Mouse (Mus musculus): ENCODE data around the gene Cfap157.

Cfap157 gene

DNA sequence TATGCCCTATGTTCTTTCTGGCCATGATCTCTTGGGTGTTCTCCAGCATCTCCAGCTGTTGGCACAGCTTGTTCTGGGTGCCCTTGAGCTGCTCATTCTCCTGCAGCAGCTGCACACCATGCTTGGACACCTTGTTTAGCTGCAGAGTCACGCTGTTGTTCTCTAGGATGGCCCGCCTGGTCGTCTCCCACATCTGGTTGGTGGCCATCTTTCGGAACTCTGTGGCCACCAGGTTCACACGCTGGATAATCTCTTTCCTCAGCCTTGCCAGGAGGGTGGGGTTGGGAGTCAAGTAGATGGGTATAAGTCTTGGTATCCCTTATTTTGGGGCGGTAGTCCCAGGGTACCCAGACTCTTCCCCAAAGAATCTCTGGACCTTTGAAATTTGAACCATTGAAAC is 4.5 kb downstream of the Cfap157 start:
- no peak for DNase-seq

DNA sequence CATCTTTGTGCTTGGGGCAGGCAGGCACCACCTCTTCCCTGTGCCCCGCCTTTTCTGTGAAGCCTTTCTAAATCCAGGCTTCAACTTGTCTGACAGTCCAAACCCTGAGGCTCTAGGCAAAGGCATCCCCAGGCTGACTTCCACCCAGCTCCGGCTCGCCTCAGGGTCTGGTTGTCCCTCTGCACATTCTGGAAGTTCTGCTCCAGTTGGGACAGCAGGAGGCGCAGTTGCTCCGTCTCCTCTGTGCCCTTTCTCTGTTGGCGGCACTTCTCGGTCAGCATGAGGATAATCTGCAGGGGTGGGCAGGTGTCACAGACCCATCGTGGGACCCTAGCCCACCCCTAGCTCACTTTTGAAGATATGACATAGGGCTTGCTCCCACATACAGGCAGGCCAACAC is 5.1 kb downstream of the Cfap157 start:
- peak; percentile 51 for DNase-seq

DNA sequence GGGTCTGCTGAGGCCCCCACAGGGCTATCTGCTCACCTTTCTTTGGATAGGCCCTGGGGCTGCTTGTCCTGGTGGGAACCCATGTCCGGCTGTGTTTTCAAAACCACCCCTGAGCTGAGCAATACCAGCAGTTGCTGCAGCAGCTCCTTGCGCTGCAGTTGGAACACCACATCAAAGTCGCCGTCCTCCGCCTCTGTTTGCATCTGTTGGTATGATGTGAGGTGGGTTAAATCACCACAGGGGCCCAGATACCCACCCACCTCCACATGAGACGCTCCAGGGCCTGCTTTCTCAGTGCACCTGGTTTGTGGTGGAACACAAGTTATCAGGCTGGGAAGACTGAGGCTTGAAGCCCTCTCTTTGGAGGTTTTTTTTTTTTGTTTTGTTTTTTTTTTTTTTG is 6.1 kb downstream of the Cfap157 start:
- DNase-seq = no peak

DNA sequence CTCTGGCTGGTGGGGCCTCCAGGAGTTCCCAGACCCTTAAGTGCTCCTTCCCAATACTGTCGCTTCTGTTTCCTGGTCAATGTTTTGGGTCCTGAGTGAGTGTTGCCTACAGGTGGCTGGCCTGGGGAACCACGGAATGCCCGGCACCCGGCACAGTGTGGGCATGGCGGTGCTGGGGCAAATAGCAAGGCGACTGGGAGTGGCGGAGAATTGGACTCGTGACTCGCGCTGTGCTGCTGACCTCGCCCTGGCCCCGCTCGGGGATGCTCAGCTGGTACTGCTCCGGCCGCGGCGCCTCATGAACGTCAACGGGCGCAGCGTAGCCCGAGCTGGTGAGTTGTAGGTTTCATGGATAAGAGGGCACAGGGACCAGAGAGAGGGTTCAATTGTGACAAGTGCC is 8.0 kb downstream of the Cfap157 start:
- no peak for DNase-seq

DNA sequence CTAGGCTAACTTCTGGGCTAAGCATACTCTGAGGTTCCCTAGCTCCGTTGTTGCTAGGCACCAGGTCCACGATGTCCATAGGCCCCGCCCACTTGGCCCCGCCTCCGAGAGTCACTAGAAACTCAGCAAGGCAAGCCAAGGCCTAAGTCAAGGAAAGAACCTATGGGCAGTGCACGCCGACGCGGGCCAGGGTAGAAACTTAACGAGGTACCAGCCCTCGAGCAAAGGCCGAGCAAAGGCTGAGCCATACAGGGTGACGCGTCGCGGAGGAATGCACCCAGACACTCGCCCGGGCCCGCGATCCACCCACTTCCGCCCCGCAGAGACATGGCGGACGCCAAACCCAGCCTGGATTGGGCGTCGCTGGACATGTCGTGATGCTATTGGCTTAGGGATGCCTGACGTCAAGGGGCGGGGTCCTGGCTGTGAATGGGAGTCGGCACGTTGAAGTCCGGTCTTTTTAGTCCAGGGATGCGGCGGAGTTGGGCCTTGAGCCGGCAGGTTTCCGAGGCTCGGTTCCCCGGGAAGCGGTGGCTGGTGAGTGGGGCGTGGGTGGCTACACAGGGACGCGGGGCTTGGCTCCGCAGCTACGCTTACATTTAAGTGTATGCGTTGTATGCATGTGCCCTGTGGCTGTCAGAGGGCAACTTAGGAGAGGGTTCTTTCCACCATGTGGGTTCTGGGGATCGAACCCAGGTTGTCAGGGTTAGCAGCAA is 8.7 kb downstream of the Cfap157 start, which contains the start of the genes Ttc16 and Ptrh1:
Ttc16 (minus strand) TSS at position 275 of the 716 bp plus-strand sequence.
Ptrh1 (plus strand) TSS at position 428 of the 716 bp plus-strand sequence.
- peak; percentile 98 for DNase-seq

DNA sequence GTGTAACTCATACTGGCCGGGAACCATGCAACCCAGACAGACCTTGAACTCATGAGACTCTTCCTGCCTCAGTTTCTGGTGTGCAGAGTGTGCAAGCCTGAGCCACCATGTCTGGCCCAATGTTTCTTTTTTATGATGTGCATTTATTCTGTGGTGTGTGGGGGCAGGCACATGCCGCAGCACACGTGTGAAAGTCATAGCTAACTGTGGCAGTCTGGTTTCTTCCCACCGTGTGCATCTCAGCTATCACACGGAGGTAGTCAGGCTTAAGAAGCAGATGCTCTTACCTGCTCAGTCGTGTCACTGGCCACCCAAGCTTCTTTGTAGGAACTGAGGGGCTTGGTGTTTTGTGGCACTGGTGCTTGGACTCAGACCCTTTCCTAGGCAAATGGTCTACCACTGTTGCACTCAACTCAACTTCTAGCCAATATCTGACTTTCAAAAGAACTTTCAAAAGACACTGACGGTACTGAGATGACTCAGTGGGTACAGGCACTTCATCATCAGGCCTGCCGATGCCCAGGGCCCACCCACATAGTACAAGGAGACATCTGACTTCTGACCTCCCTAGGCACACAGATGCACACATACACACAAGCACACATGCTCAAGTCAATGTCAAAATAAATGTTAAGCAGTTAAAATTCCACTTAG is 11.5 kb downstream of the Cfap157 start:
- DNase-seq = no peak

DNA sequence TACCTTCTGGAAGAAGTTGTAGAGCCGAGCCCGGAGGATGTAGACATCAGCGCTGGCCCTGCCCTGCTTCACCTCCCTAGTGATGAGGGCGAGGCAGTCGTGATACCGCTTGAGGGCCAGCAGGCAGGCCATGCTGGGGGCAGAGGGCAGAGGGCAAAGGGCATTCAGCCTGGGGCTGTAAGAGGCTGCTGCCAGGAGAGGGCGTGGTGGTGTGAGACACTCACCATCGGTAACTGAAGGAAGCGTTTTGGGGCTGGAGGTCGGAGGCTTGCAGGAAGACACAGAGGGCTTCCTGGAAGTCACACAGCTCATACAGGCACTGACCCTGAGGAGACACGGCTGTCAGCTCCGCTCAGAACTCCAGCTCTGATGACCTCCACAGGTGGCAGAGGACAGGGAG is 12.3 kb downstream of the Cfap157 start:
- DNase-seq = peak; percentile 59

DNA sequence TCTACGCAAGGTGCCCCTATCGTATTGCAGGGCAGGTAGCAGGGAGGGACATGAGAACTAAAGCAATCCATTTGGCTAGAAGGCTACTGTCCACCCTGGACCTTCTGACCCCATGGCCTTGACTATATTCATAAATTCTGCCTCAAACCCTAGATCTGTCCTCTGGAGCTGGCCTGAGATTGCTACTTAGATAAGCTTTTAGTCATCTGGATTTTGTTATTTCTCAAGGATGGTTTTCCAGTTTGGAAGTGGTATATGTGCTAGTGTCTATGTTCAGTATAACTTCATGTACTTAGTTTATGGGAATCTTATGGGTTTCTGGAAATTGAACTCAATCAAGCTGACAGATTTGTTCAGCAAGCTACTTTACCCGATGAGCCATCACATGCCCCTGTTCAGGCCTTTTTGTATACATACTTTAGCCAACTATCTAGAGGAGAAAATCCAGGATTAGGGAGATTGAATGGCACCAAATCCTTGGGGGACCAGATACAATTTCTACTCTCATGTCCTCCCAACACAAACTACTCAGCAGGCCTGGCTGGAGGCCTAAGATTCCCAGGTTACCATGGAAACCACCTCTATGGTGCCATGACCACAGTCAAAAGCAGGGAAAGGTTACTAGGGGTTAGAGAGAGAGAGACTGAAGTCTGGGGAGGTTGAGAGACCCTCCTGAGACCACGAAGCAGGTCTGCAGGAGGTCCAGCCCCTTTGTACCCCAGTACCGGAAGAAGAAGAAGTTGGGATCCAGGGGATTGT is 14.7 kb downstream of the Cfap157 start:
- no peak for DNase-seq

DNA sequence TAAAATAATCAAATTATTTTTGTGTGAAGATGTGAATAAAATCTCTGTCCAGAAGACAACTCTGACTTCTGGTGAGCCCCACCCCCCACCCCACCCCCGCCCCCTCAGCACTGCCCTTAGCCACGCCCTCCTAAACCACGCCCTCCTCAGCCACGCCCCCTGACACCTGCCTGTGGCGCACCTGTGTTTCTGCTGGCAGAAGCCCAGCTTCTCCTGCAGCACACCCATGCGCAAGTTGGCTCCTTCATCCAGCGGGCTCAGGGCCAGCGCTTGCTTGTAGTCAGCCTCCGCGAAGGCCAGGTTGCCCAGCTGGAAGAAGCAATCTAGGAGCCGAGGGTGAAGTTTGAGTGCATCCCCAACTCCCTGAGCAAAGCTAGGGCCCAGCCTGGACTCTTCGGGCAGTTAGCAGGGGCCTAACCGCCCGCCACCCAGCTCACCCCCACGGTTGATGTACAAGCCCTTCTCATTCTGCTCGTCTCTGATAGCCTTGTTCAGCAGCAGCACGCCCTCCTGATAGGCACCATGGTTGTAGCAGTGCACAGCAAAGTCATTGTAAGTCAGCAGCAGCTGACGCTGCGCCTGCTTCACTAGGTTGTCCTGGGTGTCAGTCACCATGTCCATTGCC is 15.5 kb downstream of the Cfap157 start:
- DNase-seq = peak; percentile 64

DNA sequence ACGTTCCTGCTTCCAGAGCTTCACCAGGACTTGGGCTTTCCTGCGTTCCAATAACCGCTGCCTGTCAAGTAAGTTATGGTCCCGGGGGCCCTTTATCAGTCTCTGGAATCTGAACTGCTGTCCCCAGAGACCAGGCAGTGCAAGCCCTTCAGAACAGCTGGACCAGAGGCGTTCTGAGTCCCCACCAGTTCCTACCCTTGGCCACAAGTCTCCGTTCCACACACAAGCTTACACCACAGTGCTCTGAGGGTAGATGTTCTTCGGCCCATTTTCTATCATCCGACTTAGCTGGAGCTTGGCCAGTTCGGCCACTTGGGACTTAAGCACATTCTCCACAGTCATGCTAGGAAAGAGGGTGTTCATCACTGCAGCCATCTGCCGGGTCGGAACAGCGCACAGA is 17.0 kb downstream of the Cfap157 start:
- peak; percentile 48 for DNase-seq

DNA sequence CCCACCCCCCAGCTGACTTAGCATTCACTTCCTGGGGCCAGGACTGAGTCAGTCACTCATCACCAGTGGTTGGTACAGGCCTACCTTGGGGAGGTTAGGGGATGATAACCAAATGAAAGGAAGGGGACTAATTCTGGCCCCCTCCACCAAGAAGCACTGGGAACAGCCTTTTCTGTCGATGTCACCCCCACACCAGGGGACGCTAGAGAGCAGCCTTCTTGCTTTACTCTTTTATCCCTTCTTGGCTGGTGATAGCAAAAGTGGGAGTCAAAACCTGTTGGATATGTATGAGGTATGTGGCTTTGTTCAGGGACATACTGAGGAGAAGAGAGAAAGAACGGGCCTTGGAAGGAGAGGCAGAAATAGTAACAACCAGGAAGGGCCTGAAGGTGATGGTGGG is 20.9 kb downstream of the Cfap157 start:
- no peak for DNase-seq

DNA sequence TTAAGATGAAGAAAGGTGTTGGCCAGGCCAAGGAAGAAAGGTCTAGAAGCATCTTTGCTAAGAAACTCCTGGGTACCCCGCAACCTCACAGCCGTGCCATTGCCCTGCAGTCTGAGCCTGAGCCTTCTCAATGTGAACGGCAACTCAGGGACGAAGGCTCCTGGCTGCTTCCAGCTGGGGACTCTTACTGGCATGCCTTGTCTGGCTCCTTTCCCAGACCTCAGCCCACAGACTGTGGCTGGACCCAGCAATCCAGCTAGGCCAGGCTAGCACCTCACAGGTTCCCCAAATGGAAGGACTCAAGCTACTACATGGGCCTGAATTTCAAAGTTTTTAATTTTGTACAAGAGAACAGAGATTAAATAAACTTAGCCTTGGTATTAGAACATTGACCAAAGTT is 22.4 kb downstream of the Cfap157 start:
- DNase-seq = no peak

DNA sequence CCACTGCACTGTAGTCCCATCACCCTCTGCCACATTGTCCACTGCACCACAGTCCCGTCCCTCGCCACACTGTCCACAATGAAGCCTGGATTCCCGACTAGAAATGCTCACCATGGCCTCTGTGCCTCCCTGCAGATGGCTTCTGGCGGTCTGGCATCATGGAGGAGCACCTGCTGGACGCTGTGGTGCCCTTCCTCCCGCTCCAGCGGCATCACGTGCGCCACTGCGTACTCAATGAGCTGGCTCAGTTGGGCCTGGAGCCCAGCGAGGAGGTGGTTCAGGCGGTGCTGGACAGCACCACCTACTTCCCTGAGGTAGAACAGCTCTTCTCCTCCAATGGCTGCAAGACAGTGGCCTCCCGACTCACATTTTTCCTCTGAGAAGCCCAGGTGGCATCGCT is 22.9 kb downstream of the Cfap157 start:
- DNase-seq = no peak

DNA sequence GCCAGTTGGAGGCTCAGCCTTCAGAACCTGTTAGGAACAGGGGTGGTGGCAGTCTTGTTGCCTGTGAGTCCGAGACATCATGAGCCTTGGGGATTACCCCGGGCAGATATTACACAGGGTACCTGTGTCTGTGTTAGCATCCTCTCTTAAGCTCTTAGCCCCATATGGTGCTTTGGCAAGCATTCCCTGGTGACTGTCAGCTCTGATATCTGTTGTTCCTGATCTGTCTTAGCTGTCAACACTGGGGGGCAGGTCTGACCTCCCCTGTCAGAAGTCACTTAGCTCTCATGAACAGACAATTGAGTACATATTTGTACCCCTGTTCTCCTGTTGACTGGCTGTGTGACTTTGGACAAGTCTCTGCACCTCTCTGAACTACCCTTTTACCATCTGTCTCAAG is 25.2 kb downstream of the Cfap157 start:
- DNase-seq = no peak

DNA sequence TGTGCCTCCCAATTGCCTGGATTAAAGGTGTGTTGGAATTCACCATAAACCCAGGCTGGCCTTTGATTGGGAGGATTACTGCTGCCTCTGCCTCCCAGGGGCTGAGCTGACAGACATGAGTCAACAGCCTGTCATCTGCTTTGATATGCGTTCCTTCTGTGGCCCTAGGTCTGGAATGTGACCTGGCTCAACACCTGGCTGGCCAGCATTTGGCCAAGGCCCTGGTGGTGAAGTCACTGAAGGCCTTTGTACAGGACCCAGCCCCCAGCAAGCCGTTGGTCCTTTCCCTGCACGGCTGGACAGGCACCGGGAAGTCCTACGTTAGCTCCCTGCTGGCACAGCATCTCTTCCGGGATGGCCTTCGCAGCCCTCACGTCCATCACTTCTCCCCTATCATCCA is 25.7 kb downstream of the Cfap157 start:
- DNase-seq = peak; percentile 67

DNA sequence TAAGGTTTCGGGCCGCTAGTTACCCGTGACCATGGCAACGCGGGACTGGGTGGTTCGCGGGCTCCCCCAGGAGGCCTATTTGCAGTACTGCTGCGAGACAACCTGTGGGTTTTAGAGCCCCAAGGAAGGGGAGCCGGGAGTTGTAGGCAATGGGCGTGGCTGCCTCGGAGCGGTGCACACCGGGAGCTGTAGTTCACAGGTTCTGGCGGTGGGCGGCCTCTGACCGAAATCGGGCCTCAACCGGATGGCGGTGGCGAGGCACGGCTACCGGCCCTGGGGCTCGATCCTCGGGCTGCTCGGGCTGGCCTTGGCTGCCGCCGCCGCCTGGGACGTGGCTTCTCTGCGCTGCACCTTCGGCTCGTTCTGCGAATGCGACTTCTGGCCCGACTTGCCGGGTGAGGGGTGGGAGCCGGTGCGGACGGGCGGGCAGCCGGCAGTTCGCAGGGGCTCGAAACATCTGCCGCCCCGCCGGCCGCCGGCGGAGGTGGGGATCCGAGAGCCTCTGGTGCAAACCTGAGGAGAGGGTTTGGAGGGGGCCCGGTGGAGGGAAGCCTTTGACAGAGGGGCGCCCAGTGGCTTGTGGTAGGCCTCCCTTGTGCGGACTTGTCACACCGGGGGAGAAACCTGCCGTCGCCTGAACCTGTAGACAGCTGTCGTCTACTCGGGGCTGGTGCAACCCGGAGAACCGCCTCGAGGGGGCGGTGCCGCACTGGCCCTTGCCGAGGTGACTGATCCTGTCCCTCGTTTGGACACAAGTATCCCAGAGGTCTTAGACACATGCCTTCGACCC is 27.0 kb downstream of the Cfap157 start, which contains the start of gene Tor2a:
Tor2a (plus strand) TSS at position 179 of the 790 bp plus-strand sequence.
- DNase-seq = peak; percentile 98

DNA sequence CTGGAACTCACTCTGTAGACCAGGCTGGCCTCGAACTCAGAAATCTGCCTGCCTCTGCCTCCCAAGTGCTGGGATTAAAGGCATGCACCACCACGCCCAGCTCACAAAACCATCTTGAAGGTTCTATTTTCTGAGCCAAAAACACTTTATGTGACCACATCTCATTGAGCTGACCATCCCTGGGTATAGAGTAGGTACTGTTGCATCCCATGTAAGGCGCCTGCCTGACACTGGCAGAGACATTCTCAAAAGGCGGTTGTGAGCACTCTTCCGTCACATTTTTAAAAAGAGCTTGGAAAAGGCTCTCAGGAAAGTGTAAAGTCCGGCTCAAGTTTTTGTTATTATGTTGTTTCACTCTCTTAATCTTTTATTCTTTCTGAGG is 27.6 kb downstream of the Cfap157 start:
- DNase-seq = no peak

DNA sequence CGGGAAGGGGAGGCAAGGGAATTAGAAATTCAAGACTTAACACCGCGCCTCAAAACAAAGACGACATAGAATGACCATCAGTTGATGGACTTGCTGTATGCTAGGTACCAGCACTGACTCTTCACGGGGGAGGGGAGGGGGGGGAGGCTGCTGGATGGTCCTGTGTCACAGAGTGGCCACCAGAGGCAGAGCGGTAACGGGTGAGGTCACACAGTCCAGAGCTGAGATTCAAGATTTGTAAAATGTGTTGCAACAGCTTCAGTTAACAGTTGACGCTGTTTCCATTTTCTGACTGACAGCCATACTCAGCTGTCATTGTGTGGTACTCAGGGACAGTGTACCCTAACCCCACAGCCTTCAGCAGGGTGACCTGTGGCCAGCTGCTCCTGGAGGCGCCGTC is 32.0 kb downstream of the Cfap157 start:
- DNase-seq = no peak

DNA sequence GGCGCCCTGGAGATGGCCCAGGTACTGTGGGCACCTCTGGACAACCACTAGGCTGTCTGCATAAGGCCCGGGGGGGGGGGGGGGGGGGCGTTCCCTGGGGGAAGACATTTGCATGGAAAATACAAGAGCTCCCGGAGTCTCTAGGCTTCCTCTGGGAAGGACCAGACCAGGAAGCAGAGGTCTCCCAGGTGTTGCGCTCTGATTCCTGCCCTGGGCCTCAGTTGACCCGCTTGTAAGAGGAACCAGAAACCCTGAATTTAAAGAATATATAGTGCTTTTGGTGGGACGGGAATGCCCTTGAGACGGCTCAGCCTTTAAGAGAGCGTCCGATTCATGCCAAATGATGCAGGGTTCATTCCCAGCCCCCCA is 32.6 kb downstream of the Cfap157 start:
- DNase-seq = no peak

DNA sequence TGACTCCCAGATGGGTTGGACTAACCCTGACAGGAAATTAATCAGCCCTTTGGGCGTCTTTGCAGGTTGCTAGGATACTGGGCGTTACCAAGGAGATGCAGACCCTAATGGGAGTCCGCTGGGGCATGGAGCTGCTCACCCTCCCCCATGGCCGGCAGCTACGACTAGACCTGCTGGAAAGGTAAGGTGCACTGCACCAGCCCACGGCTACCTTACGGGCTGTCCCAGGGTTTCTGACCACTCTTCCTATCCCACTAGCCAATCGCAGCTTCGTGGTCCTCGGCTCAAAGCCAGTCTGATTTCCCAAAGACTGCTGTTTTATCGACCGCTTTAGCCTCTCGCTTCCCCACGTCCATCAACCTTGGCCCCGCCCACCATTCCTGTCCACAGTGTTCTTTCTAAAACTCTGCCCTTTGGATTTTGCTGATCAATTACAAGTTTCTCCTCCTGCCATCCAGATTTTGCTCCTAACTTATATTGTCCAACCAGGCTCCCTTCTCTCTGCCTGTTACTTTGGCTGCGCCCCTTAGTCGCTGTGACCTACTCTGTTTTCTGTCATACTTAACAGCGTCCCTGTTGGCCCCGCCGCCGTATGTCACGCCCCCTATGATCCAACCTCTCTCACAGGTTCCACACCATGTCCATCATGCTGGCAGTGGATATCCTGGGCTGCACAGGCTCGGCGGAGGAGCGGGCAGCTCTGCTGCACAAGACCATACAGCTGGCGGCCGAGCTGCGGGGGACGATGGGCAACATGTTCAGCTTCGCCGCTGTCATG is 33.2 kb downstream of the Cfap157 start:
- DNase-seq = peak; percentile 91

DNA sequence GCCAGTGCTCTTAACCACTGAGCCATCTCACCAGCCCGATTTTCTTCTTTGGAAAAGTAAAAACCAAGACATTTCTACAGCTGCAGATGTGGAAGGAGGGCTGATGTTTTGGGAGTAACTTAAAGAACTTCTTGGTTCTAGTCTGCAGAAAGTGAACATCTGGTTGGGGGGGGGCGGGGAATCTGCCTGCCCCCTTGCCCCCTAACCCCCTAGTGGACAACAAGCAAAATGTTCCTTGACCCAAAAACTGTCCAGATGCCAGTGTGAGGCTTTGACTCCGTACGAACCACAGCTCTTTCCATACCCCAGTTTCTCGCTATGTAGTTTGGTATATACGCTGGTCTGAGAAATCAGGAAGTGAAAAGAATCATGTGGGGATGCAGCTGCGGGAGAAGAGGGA is 34.0 kb downstream of the Cfap157 start:
- DNase-seq = no peak

DNA sequence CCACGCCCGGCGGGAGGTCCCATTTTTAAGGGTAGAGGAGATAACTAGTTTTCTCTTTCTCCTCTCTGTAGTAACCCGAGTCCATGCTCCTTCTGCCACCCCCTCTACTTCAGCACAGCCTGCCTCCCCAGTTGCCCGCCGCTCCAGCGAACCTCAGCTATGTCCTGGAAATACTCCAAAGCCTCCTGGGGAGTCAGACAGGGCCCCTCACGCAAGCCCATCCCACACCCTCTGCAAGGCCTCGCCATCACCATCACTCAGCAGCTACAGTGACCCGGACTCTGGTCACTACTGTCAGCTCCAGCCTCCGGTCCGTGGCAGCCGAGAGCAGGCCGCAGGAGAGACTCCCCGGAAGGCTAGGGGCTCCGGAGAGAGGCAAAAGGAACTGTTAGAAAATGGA is 35.1 kb downstream of the Cfap157 start:
- DNase-seq = no peak
